Mouse (Mus musculus) embryonic stem cell, embryonic (primary cell): Measurements from ENCODE around the gene Arrb1.
"Not testable (repeated sequence)": the region's sequence is repeated elsewhere in the genome, so short reads cannot be mapped to it uniquely, and the experiment has no call there.

Experiments
- CTCF ChIA-PET, 4 experiments: fragments of 300-600 bp in 2 of 4; fragments of 350-600 bp in 2 of 4; sonication (Branson Sonifier 250); formaldehyde crosslinking; loops; one replicate each; lab custom pipeline; 2022; ENCODE audit warnings: inconsistent platforms in 2 of 4; lab: Charles Lee
- POLR2A ChIA-PET, 4 experiments: fragments of 300-600 bp in 2 of 4; fragments of 350-600 bp in 2 of 4; sonication (Branson Sonifier 250); formaldehyde crosslinking; loops; one replicate each; lab custom pipeline; 2022; ENCODE audit warnings: antibody characterized with exemption in 4 of 4, inconsistent platforms in 1 of 4; lab: Charles Lee

The Arrb1 gene

GRCm38 (mm10) chr7:99534901-99535735 lies at the start of gene Arrb1:
Gene Arrb1, plus strand, starts transcription at chr7:99535466.
- CTCF ChIA-PET: interaction anchor here in 2 of 4 experiments (0.6 to 1.0 kb wide), 4 partner anchors 20 to 284 kb away, joined by 3 to 6 read pairs (median 4); no protein-coding TSS in a partner anchor
- POLR2A ChIA-PET: interaction anchor here (0.5 to 3.8 kb wide), 23 partner anchors 11 to 1358 kb away, joined by 3 to 17 read pairs (median 4); partner anchors contain the start of gene Rps3 (in 2 of the 4)

- POLR2A ChIA-PET: interaction anchor here in 3 of 4 experiments (0.5 to 1.6 kb wide), 7 partner anchors 9 to 321 kb away, joined by 3 to 7 read pairs (median 3); no protein-coding TSS in a partner anchor
Measured at GRCm38 (mm10) chr7:99489708-99490107, 45.6 kb upstream of the Arrb1 start.

DNA sequence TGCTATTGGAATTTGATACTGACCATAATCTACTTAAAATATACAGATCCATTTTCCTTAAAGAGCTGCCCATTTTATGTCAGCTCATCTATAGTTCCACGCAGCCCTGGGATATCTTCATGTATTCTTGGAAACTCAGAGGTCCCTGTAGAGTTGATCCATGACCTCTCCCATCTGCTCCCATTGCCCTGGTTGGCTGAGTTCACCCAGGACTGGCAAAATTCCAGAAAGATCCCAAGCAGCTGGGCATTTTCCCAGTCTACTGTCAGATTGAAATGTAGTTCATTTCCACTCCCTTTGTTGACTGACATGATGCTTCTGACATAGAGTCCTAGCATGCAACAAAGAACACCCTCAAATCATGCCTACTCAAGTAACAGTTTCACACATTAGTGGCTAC lies 36.1 kb upstream of the Arrb1 start:
- ChIA-PET CTCF (interaction anchor here (0.6 to 3.1 kb wide), 15 partner anchors 11 to 715 kb away, joined by 3 to 71 read pairs (median 7); partner anchors contain the start of gene Tpbgl (in 1 of the 4)), POLR2A (interaction anchor here in 2 of 4 experiments (0.6 to 2.0 kb wide), 11 partner anchors 10 to 128 kb away, joined by 3 to 14 read pairs (median 3); partner anchors contain the start of genes Rps3 (in 2 of the 2) and Tpbgl (in 1 of the 2))

More at GRCm38 (mm10) chr7:99489708-99490107, 45.6 kb upstream of the Arrb1 start:
- CTCF ChIA-PET: interaction anchor here in 1 of 4 experiments (1.3 kb wide), 1 partner anchor 10 kb away, joined by 3 read pairs; no protein-coding TSS in a partner anchor

GRCm38 (mm10) chr7:99500201-99500600 lies 35.1 kb upstream of the Arrb1 start:
- ChIA-PET POLR2A (interaction anchor here in 3 of 4 experiments (0.6 to 2.0 kb wide), 24 partner anchors 9 to 465 kb away, joined by 3 to 14 read pairs (median 4); partner anchors contain the start of genes Rps3 (in 2 of the 3) and Tpbgl (in 1 of the 3)), CTCF (interaction anchor here (0.6 to 3.1 kb wide), 78 partner anchors 10 to 1561 kb away, joined by 3 to 71 read pairs (median 4); partner anchors contain the start of genes Tpbgl (in 3 of the 4) and Rnf169 (in 1 of the 4))

DNA sequence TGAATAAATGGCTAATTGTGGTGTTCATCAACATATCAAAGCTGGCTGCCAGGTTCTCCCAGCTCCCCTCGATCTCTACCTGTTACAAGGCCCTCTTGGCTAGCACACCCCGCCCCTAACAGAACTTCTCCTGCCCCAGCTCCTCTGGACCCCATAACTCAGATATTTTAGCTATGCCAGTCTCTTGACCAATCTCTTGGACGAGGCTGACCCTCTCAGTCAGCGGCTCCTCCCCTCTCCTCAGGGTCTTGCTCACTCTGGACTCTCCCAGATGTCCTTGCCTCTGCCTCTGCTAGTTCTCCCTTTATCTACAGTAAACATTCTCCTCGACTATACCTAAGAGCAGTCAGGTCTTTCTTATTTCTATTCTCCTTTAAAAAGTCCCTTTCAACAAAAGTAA lies 34.6 kb upstream of the Arrb1 start:
- ChIA-PET CTCF (interaction anchor here (0.6 to 3.1 kb wide), 66 partner anchors 9 to 1193 kb away, joined by 3 to 71 read pairs (median 5); partner anchors contain the start of genes Tpbgl (in 2 of the 4) and Rnf169 (in 1 of the 4)), POLR2A (interaction anchor here in 3 of 4 experiments (0.6 to 2.0 kb wide), 20 partner anchors 9 to 465 kb away, joined by 3 to 14 read pairs (median 4); partner anchors contain the start of gene Rps3 (in 1 of the 3))

GRCm38 (mm10) chr7:99501148-99501547 lies 34.1 kb upstream of the Arrb1 start:
- ChIA-PET CTCF (interaction anchor here (0.7 to 3.1 kb wide), 24 partner anchors 55 to 1193 kb away, joined by 3 to 71 read pairs (median 7); no protein-coding TSS in a partner anchor), POLR2A (interaction anchor here in 2 of 4 experiments (0.8 to 2.0 kb wide), 10 partner anchors 8 to 107 kb away, joined by 3 to 14 read pairs (median 4); partner anchors contain the start of gene Rps3 (in 1 of the 2))

- ChIA-PET CTCF (interaction anchor here (0.8 to 2.7 kb wide), 6 partner anchors 51 to 86 kb away, joined by 3 to 11 read pairs (median 6); no protein-coding TSS in a partner anchor), POLR2A (interaction anchor here in 3 of 4 experiments (0.7 to 1.6 kb wide), 6 partner anchors 21 to 372 kb away, joined by 3 to 4 read pairs (median 4); partner anchors contain the start of gene Rps3 (in 1 of the 3))
Measured at GRCm38 (mm10) chr7:99504556-99504955, 30.7 kb upstream of the Arrb1 start.

- POLR2A ChIA-PET: interaction anchor here in 3 of 4 experiments (0.8 to 3.7 kb wide), 13 partner anchors 9 to 90 kb away, joined by 3 to 41 read pairs (median 5); partner anchors contain the start of gene Rps3 (in 1 of the 3)
- CTCF ChIA-PET: not testable (repeated sequence)
Measured at GRCm38 (mm10) chr7:99508187-99508586, 27.1 kb upstream of the Arrb1 start.

GRCm38 (mm10) chr7:99510087-99510501 lies 25.2 kb upstream of the Arrb1 start:
- CTCF ChIA-PET: interaction anchor here in 3 of 4 experiments (0.6 to 3.0 kb wide), 8 partner anchors 10 to 161 kb away, joined by 3 to 12 read pairs (median 5); no protein-coding TSS in a partner anchor
- POLR2A ChIA-PET: interaction anchor here in 3 of 4 experiments (0.6 to 3.7 kb wide), 25 partner anchors 8 to 349 kb away, joined by 3 to 41 read pairs (median 4); partner anchors contain the start of genes Rps3 (in 2 of the 3) and Xrra1 (in 1 of the 3)

DNA sequence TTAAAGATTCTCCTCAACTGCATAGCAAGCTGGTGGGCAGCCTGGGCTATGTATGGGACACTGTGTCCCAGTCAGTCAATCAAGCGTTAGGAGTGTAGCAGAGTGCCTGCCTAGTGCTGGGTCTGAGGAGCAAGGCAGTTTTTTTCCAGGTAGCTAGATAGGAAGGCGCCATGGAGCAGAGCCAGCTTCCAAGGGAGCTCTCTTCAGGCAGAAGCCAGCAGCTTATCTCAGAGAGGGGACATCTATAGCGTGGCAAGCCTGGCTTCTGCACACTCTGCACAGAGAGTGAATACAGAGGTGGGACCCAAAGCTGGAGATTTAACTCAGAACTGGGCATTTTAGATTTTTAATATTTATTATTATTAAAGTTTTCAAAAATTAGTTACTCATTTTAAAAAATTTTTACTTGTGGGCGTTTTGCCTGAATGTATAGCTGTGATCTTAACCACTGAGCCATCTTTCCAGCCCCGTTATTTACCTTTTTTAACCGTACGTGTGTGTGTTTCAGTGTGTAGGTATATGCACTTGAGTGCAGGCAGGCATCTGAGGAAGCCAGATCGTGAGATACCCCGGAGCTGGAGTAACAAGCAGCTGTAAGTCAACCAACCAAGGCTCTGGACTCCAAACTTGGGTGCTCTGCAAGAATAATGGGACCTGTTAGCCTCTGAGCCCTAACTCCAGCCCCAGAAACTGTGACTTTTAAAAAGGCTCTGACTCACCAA lies 19.0 kb upstream of the Arrb1 start:
- CTCF ChIA-PET: interaction anchor here in 3 of 4 experiments (0.5 to 2.2 kb wide), 7 partner anchors 16 to 142 kb away, joined by 3 to 11 read pairs (median 4); no protein-coding TSS in a partner anchor
- POLR2A ChIA-PET: interaction anchor here in 3 of 4 experiments (0.6 to 2.4 kb wide), 25 partner anchors 7 to 604 kb away, joined by 3 to 9 read pairs (median 4); partner anchors contain the start of genes Rps3 (in 2 of the 3), Gdpd5 (in 1 of the 3) and Serpinh1 (in 1 of the 3)

GRCm38 (mm10) chr7:99516814-99517157 lies 18.5 kb upstream of the Arrb1 start:
- ChIA-PET POLR2A (interaction anchor here in 3 of 4 experiments (0.6 to 2.4 kb wide), 24 partner anchors 8 to 392 kb away, joined by 3 to 9 read pairs (median 5); partner anchors contain the start of genes Rps3 (in 2 of the 3), Gdpd5 (in 1 of the 3) and Serpinh1 (in 1 of the 3)), CTCF (interaction anchor here in 3 of 4 experiments (0.5 to 2.2 kb wide), 10 partner anchors 15 to 1896 kb away, joined by 3 to 6 read pairs (median 4); no protein-coding TSS in a partner anchor)

GRCm38 (mm10) chr7:99518954-99519644 lies 16.2 kb upstream of the Arrb1 start:
- ChIA-PET POLR2A (interaction anchor here in 3 of 4 experiments (0.6 to 1.6 kb wide), 7 partner anchors 12 to 44 kb away, joined by 3 to 5 read pairs (median 4); partner anchors contain the start of gene Rps3 (in 1 of the 3)), CTCF (interaction anchor here in 1 of 4 experiments (0.6 kb wide), 1 partner anchor 135 kb away, joined by 3 read pairs; no protein-coding TSS in a partner anchor)

GRCm38 (mm10) chr7:99523121-99523520 lies 12.1 kb upstream of the Arrb1 start:
- POLR2A ChIA-PET: interaction anchor here in 3 of 4 experiments (0.6 to 2.8 kb wide), 6 partner anchors 10 to 399 kb away, joined by 3 to 7 read pairs (median 4); partner anchors contain the start of gene Rps3 (in 1 of the 3)
- CTCF ChIA-PET: no interaction called here

DNA sequence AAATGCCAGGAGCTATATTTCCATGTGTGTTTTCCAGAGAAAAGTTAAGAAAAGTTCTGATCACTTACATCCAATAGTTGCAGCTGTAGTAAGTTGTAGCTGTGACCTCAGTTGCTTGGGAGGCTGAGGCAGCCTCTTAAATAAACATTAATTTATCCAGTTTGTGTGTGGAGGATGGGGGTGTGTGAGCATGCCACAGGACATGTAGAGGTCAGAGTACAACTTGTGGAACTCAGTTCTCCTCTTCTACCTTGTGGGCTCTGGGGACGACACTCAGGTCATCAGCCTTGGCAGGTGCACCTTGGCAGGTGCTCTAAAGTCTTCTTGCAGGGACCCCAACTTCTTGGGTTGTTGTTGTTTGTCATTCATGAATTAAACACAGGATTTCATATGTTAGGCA lies 11.4 kb upstream of the Arrb1 start:
- POLR2A ChIA-PET: interaction anchor here in 1 of 4 experiments (1.2 to 2.1 kb wide), 3 partner anchors 10 to 42 kb away, joined by 3 to 5 read pairs (median 5); no protein-coding TSS in a partner anchor
- CTCF ChIA-PET: interaction anchor here in 1 of 4 experiments (0.6 kb wide), 1 partner anchor 40 kb away, joined by 4 read pairs; no protein-coding TSS in a partner anchor

DNA sequence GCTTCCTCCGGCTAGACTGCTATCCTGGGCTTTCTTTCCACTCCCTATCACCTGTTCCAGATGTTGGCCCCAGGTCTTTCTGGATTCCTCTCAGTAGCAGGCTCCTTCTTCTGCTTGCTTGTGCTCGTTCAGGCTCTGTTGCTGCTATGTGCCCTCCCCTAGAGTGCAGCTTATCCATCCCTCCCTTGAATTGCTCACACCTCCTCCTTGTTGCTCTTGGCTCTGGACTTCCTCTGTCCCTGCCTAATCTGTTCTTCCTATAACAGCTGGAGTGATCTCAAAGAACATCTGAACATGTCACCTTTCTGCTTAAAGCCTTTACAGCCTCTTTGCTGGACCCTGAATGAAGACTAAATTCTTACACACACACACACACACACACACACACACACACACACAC lies 6.7 kb upstream of the Arrb1 start:
- CTCF ChIA-PET: no interaction called here
- POLR2A ChIA-PET: no interaction called here

- ChIA-PET POLR2A (no interaction called here), CTCF (no interaction called here)
Measured at GRCm38 (mm10) chr7:99529410-99529809, 5.9 kb upstream of the Arrb1 start.
